Mouse (Mus musculus) spleen, adult 10 weeks (tissue): ENCODE measurements around the gene Micall2. TPM values are rescaled to one million over a fixed set of nuclear protein-coding genes. Genes with fewer than 3 reads are reported as not detected.

Experiments
- polyA plus RNA-seq: library from polyadenylated mRNA; stranded (reverse); fragments of 350-450 nt; fragmentation: Illumina TruSeq; extraction: RNeasy Lipid Tissue Mini Kit (QIAGEN cat#74804); gene quantifications from one replicate; pipeline ENCODE4 v1.2.3, GENCODE M21; 2015; ENCODE audit warnings: low replicate concordance; ENCODE audit not compliant: insufficient read depth

Gene Micall2
- polyA plus RNA-seq: 3.1 TPM

GRCm38 (mm10) chr5:139735677-139736503 lies at the start of gene Micall2:
Gene Micall2 (minus strand): TSS chr5:139736336.

GRCm38 (mm10) chr5:139775216-139775926 lies 39.2 kb upstream of the Micall2 start, which contains the start of gene Ints1:
Gene Ints1 (minus strand): TSS chr5:139775674.

Other genes starting within 250 kb of the Micall2 start
- not detected for gene Uncx, start 192.8 kb downstream of the Micall2 start, polyA plus RNA-seq
- gene Ints1, start 39.3 kb upstream of the Micall2 start, polyA plus RNA-seq: 20.7 TPM
- 13.5 TPM for gene Mafk, start 55.2 kb upstream of the Micall2 start, polyA plus RNA-seq
- not detected for gene Tmem184a, start 83.6 kb upstream of the Micall2 start, polyA plus RNA-seq
- not detected for gene Gm26938, start 90.1 kb upstream of the Micall2 start, polyA plus RNA-seq
- 6.0 TPM for gene Psmg3, start 90.5 kb upstream of the Micall2 start, polyA plus RNA-seq
- not detected for gene Elfn1, start 171.6 kb upstream of the Micall2 start, polyA plus RNA-seq